Mouse (Mus musculus) lung, postnatal 0 days (tissue): ENCODE measurements around the gene Lrrc56.

ENCODE experiments used
- CTCF ChIP-seq: IDR thresholded peaks from 2 replicates; pipeline ENCODE4 v1.5.1; 2016; ENCODE audit warnings: antibody characterized with exemption, mild to moderate bottlenecking
- EP300 ChIP-seq: IDR thresholded peaks from 2 replicates; pipeline ENCODE4 v1.6.1; 2016; ENCODE audit warnings: antibody characterized with exemption, mild to moderate bottlenecking, control low read depth

DNA sequence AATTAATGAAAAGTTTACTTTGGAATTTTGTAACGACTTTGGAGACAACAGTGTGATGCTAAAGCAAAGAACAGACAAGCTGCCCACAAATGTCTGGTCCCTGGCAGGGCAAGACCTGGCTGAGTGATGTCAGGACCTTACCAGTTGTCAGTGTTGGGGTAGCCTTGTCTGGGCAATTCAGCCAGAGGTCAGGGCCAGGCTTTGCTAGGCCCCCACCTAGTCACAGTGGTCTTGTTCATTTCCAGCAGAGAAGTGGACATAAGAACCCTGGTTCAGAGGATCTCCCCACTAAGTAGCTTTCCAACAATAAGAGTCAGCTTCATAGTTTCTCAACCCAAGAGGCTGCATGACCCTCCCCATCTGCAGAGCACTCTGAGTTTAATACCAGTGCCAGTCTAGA lies 26.4 kb downstream of the Lrrc56 start:
- TF ChIP-seq CTCF (no peak), EP300 (no peak)
